Mouse (Mus musculus) MEL (cell line): ENCODE results near the gene Ryk.

ENCODE experiments used
- CTCF ChIP-seq, 3 experiments: IDR thresholded peaks in 2 of 3; conservative IDR thresholded peaks in 1 of 3; 2 replicates each; pipeline ENCODE4 v1.5.1; 2011 to 2012; ENCODE audit warnings: low read length in 3 of 3, low read depth in 2 of 3, mild to moderate bottlenecking in 2 of 3, improper control_type of control experiment in 1 of 3, inconsistent platforms in 1 of 3, mixed read lengths in 1 of 3, moderate library complexity in 1 of 3; ENCODE audit not compliant: control insufficient read depth in 1 of 3, insufficient read depth in 1 of 3, poor library complexity in 1 of 3, severe bottlenecking in 1 of 3
- EP300 ChIP-seq, 2 experiments: IDR thresholded peaks; 2 replicates each; pipeline ENCODE4 v1.6.1; 2011; ENCODE audit warnings: improper control_type of control experiment in 2 of 2, low read length in 2 of 2, low read depth in 1 of 2, mild to moderate bottlenecking in 1 of 2
- POLR2A ChIP-seq, 2 experiments: IDR thresholded peaks; 2 replicates each; pipeline ENCODE4 v1.6.1; 2011 to 2012; ENCODE audit warnings: low read length in 2 of 2, mild to moderate bottlenecking in 2 of 2, control low read depth in 1 of 2, improper control_type of control experiment in 1 of 2, low read depth in 1 of 2, moderate library complexity in 1 of 2; ENCODE audit not compliant: control insufficient read depth in 1 of 2, insufficient read depth in 1 of 2, poor library complexity in 1 of 2
- ZNF384 ChIP-seq: IDR thresholded peaks from 2 replicates; pipeline ENCODE4 v1.6.1; 2012; ENCODE audit warnings: low read depth, mild to moderate bottlenecking, inconsistent platforms, low read length, improper control_type of control experiment

DNA sequence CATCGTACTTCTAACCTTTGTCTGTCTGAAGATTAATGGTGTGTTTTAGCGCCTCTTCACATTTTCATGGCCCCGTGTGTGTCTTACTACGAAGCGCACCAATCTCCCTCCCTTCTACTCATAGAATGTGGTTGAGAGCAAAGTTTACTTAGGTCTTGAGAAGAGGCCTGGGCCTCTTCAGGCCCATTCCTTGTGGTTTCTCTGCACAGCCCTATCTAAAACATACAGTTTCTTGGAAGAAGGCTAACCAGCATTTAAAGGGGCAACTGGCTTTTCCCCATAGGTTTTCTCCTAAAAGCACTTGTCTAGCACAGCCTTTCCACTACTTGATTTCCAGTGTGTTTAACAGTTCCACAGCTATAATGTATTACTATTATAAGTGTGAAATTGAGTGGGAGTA is 24.7 kb downstream of the Ryk start:
- TF ChIP-seq POLR2A (IDR thresholded peaks at IDR 0.05; ENCODE audit: control insufficient read depth in 1 of 2, insufficient read depth in 1 of 2, low read depth in 1 of 2, low read length in 2 of 2, poor library complexity in 1 of 2) (no peak), CTCF (IDR thresholded peaks at IDR 0.05 in 2 of 3, conservative IDR thresholded peaks at IDR 0.05 in 1 of 3; ENCODE audit: control insufficient read depth in 1 of 3, insufficient read depth in 1 of 3, low read depth in 2 of 3, low read length in 3 of 3, poor library complexity in 1 of 3, severe bottlenecking in 1 of 3) (no peak), ZNF384 (no peak), EP300 (IDR thresholded peaks at IDR 0.05; ENCODE audit: low read depth in 1 of 2, low read length in 2 of 2) (peak; percentile 2 to 52; a peak in 3 of 4 replicates)
